Mouse (Mus musculus): Measurements from ENCODE around the gene Apbb2.

- TF ChIP-seq POLR2A (IDR thresholded peaks at IDR 0.05; ENCODE audit: low read depth, low read length) (no peak), CTCF (conservative IDR thresholded peaks at IDR 0.05 in 1 of 2, IDR thresholded peaks at IDR 0.05 in 1 of 2; ENCODE audit: low read depth in 2 of 2, low read length in 2 of 2) (no peak), POLR2AphosphoS2 (IDR thresholded peaks at IDR 0.05; ENCODE audit: low read depth, low read length) (no peak), NELFE (IDR thresholded peaks at IDR 0.05; ENCODE audit: low read depth, low read length) (no peak), MAFK (IDR thresholded peaks at IDR 0.05; ENCODE audit: insufficient replicate concordance, low read length) (no peak), USF2 (conservative IDR thresholded peaks at IDR 0.05; ENCODE audit: low read depth, low read length) (no peak), EP300 (IDR thresholded peaks at IDR 0.05; ENCODE audit: low read length) (no peak), GABPA (IDR thresholded peaks at IDR 0.05; ENCODE audit: insufficient replicate concordance, low read depth, low read length) (no peak)
Measured at GRCm38 (mm10) chr5:66310806-66311205, 307.8 kb downstream of the Apbb2 start.

Measured in CH12.LX (cell line).